Mouse (Mus musculus) fat pad, adult 2 months (tissue): ENCODE results near the gene Ccm2.

Experiments
- DNase-seq: peaks from one replicate; pipeline ENCODE4 v3.0.0-alpha.2; 2011; ENCODE audit warnings: low read depth, low spot score; ENCODE audit errors: extremely low read depth

Gene Ccm2

DNA sequence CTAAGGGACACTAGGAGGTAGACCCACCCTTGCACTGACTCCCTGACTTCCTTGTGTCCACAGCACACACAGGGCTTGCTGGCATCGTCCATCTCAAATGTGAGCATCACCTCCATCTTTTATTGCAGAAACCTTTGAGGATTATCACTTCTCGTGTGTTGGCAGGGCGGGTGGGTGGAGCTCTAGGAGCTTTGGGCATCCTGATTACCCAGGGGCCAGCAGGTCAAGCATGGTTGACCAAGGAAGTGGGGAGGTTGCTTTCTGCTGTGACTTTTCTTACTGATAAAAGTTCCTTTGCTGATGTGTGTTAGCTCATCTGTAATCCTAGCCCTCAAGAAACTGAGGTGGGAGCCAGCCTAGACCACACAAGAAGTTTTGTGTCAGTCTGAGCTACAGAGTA, 29.5 kb downstream of the Ccm2 start:
- DNase-seq, result no peak

DNA sequence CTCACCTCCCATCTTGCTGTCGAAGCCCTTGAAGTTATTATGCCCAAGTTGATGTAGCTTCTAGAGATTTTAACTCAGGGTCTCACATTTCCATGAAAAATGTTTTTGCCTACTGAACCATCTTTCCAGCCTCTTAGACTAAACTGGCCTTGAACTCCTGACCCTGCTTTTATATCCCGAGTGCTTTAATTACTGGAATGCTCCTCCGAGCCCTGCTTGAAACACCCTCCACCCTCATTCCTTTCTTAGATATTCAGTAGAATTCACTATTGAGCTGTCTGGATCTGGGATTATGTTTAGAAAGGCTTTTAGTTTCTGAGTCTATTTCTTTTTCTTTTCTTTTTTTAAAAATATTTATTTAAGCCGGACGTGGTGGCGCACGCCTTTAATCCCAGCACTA, 32.7 kb downstream of the Ccm2 start:
- no peak for DNase-seq

DNA sequence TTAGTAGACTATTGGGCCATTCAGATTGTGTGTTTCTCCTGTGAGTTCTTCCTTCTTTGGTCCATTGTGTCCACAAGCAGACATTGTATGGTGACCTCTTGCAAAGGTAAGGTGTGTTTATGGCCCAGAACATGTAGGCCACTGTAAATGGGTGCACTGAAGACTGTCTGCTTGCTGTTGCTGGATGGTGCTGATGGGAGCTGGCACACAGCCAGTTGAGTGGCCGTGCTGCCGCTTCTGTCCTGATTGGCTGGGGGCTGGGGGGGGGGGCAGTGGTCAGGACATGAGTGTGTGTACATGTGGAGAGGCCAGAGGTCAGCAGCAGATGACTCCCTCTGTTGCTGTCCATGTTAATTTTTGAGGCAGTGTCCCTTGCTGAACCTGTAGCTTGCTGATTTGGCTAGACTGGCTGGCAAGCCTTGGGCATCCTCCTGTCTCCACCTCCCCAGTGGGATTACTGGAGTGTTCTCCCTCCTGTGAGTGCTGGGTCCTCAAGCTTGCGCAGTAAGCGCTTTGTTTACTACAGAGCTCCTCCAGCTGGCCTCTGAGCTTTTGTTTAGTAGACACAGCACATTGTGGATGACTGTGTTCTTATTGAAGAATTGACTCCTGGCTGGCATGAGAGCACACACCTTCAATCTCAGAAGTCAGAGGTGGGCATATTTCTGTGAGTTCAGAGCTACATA, 33.5 kb downstream of the Ccm2 start:
- no peak for DNase-seq

DNA sequence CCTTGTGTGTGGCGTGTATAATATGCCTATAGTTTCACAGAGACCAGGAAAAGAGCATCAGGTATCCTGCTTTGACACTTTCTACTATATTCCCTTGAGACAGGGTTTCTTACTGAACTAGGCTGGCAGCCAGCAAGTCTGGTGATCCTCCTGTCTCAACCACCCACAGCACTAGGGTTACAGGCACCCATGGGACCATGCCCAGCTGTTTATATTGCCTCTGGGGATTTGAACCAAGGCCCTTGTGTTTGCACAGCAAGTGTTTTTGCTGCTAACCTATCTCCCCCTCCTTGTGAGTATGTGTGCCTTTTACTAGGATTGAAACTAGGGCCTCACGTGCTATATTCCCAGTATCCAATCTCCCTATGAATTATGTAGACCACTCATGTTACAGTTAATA, 34.9 kb downstream of the Ccm2 start:
- DNase-seq, result no peak

GRCm38 (mm10) chr11:6585748-6586147, 39.1 kb downstream of the Ccm2 start:
- no peak for DNase-seq

DNA sequence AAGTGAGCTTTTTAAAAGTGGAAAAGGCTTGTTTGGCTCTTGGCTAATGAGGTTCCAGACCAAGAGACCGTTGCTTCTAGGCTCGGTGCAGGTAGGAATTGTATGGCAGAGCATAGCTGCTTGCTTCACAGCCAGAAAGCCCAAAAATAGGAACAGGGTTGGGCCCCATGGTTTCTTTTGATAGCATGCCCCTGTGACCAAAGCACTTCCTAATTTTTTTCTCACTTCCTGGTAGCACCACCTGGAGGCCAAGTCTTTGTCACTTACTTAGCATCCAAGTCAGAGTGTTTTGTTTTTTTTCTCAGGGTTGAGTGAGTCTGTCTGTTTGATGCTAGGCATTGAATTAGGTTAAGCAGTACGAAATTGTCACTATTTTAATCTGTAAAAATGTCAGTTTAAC, 40.0 kb downstream of the Ccm2 start:
- DNase-seq, result no peak

- DNase-seq, result no peak
These were observed 40.7 kb downstream of the Ccm2 start for GRCm38 (mm10) chr11:6587249-6587940.

GRCm38 (mm10) chr11:6588295-6588694, 41.6 kb downstream of the Ccm2 start:
- DNase-seq, result peak; percentile 11

GRCm38 (mm10) chr11:6589838-6590237, 43.2 kb downstream of the Ccm2 start:
- DNase-seq, result no peak

GRCm38 (mm10) chr11:6590933-6591675, 44.4 kb downstream of the Ccm2 start:
- DNase-seq, result no peak

DNA sequence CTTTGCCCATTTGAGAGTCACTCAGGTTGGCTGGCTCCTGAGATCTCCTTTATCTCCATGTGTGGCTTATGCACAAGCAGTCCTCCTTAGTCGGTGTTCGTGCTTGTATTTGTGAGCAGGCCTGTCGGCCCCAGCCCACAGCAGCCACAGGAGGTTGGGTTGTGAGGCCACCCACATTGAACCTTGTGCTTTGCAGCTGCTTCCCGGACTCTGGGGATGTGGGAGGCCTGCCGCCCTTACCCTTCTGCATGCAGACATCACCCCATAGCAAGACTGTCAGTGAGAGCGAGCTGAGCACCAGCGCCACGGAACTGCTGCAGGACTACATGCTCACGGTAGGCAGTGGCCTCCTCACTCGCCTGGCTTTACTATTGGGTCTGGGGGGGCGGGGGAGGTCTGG, 46.7 kb downstream of the Ccm2 start:
- no peak for DNase-seq

GRCm38 (mm10) chr11:6594845-6595244, 48.2 kb downstream of the Ccm2 start:
- DNase-seq, result no peak

GRCm38 (mm10) chr11:6595339-6595738, 48.7 kb downstream of the Ccm2 start:
- DNase-seq, result no peak

GRCm38 (mm10) chr11:6596205-6596604, 49.5 kb downstream of the Ccm2 start:
- no peak for DNase-seq

GRCm38 (mm10) chr11:6596616-6597015, 49.9 kb downstream of the Ccm2 start:
- no peak for DNase-seq

- no peak for DNase-seq
These were observed 50.8 kb downstream of the Ccm2 start for GRCm38 (mm10) chr11:6597523-6597922.

GRCm38 (mm10) chr11:6598191-6598889, 51.7 kb downstream of the Ccm2 start:
- DNase-seq, result no peak

DNA sequence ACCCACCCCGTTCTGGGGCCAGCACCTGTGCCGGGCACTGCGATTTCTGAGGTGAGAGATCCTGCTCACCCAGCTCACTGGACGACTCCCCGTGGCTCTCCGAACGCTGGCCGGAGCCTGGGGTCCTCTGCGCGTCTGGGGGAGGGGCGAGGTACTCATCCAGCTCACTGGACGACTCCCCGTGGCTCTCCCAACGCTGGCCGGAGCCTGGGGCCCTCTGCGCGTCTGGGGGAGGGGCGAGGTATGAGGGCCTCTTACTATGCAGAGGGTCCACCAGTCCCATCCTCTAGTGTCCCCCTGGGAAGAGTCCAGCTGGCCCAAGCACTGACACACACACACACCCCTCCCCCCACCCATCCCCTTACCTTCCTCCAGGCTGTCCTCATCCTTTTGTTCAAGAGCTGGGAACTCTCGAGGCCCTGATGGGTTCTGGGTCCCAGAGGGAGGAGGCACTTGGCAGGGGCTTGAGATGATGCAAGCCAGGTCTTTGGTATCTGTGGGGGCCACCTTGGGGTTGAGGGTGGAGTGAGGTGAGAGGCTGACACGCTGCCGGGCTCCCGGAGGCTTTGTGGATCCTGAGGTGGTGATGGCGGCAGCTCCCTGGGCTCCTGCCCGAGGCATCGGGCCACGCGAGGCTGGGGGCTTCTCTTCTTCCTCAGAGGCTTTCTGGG, 52.5 kb downstream of the Ccm2 start:
- DNase-seq, result no peak

DNA sequence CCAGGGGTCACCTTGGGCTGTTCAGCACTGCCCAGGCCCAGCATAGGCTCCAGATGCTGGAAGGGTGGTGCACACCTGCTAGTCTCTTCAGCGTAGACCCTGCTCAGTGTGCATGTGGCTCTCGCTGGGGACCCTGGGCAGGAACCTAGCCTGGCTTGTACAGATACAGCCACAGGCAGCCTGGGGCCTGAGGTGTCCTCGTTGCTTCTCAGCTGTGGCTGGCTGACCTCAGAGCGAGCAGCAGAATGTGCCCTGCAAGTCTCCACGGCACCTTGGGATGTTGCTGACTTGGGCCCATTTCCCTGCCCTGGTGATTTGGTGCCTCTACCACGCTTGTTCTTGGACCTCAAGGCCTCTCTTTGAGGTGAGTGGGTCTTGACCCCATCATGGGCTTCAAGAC, 53.1 kb downstream of the Ccm2 start:
- DNase-seq, result no peak

DNA sequence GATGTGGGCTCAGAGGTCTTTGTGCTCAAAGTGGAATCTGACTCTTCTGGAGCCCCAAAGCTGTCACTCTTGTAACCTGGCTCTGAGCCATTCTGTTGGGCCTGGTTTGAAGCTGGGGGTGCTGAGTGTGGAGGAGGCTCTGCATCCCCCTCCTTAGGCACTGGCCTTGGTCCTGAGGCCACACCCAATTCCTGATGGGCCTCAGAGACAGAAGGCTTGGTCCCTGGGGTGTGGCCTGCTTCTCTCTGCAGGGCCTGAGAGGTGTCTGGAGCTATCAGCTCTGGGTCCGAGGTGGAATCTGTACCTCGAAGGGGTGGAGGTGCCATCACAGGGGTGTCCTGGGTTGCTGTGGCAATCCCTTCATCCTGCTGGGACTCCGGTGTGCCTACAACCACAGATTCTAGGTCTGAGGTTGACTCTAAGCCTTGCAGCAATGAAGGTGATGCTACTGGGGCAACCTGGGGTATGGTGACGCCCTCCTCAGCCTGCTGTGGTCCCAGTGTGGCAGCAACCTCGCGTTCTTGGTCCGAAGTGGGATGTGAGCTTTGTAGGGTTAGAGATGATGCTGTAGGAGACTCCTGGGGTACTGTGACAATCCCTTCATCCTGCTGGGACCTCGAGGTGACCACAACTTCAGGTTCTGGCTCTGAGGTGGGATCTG, 53.7 kb downstream of the Ccm2 start:
- DNase-seq, result no peak
